Mouse (Mus musculus) hindlimb bud, embryonic 11.5 days (tissue): ENCODE results near the gene Phc2.
A peak's percentile ranks its signal among the peaks of the same experiment; 100 is the strongest.

Experiments used
- DNase-seq: peaks from one replicate; pipeline ENCODE4 v3.0.0-alpha.2; 2012; ENCODE audit warnings: low read depth, low spot score; ENCODE audit errors: extremely low spot score

The Phc2 gene

DNA sequence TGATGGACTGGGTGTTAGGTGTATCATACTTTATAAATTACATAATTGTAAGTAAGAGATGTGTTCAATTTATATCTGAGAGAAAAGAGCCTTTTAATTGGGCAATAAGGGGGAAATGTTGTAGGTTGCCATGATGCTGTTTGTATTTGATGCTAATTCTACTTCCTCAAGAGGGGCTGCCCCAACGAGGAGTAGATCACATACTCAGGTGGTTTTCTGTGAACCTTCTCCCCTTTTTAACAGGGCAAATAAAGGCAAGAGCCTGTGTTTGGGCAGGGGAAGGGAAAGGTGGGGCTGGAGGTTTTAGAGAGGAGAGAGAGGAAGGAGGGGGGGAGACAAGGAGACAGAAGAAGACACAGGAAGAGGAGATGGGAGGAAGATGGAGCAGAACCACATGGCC lies 86.4 kb downstream of the Phc2 start:
- no peak for DNase-seq

DNA sequence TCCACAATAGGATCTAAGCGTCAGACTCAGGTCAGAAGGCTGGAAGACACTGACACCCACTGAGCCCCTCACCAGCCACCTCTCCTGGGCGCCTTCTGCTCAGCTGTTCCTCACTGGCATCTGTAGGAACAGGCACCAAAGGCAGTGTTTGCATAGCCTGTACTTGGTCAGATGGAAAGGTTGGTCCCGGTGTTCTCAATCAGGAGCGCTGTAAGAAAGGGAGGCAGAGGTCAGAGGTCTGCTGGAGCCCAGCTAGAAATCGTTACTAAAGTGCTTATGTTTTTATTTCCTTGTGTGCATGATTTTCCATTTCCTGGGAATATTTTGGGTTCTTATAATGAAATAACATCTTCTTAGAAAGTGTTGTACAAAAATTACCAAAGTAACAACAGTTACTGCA lies 87.4 kb downstream of the Phc2 start:
- no peak for DNase-seq

DNA sequence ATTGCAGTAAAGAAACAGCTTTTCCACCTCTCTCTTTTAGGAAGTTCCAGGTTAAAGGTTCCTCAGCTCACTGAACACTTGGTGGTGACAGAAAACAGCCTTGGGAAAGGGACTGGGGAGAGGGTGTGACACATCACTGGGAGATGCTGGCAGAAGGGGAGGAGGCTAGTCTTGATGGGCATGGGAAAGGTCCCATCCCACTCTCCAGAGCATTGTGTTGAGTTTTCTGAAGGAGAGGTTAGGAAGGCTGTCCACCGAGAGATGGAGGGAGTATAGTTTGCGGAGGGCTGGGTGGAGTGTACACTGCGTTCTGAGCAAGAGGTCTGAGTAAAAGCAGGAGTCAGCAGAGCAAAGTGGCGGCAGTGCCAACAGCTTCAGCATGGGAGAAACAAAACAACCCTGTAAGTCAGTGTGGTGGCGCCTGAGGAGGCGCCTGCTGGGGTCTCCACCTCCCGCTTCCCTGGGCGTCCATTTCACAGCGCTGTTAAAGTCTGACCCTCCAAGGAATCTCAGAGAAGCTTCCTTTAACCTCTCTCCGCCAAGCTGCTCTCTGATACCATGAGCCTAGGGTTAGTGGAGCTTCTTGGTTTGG lies 88.0 kb downstream of the Phc2 start:
- no peak for DNase-seq

DNA sequence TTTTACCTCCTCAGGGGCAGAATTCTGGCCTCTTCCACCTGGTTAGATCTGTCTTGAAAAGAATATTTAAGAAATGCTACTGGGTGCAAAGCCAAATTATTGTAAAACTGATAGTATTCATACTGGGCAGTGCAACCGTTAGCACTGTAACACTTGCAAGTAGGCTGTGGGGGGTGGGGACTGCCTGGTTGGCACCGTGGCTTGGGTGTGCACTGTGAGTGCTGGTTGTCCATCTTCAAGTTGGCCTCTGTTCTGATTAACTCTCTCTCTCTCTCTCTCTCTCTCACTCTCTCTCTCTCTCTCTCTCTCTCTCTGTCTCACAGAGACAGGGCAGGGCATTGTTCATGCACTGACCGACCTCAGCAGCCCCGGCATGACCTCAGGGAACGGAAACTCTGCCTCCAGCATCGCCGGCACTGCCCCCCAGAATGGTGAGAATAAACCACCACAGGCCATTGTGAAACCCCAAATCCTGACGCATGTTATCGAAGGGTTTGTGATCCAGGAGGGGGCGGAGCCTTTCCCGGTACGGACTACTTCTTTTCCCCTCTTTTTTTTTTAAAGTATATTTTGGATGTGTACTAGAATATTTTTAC lies 88.6 kb downstream of the Phc2 start:
- no peak for DNase-seq

DNA sequence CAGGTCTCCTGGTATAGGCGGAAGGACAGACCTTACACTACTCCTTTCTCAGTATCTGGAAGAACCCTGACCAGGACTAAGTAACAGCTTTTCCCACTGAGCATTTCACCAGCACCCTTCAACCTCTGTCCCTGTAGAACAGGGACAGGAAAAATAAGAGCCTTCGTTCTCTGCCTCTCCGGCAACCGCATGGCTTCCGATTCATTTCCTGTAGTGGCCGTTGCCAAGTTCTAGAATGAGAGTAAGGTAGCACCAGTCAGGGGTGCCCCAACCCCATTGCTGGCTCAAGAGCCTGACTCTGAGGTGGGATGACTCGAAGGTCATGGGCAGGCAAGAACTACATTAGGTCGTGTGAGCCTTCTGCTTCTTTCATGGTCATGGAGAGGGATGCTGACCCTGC lies 90.7 kb downstream of the Phc2 start:
- no peak for DNase-seq

DNA sequence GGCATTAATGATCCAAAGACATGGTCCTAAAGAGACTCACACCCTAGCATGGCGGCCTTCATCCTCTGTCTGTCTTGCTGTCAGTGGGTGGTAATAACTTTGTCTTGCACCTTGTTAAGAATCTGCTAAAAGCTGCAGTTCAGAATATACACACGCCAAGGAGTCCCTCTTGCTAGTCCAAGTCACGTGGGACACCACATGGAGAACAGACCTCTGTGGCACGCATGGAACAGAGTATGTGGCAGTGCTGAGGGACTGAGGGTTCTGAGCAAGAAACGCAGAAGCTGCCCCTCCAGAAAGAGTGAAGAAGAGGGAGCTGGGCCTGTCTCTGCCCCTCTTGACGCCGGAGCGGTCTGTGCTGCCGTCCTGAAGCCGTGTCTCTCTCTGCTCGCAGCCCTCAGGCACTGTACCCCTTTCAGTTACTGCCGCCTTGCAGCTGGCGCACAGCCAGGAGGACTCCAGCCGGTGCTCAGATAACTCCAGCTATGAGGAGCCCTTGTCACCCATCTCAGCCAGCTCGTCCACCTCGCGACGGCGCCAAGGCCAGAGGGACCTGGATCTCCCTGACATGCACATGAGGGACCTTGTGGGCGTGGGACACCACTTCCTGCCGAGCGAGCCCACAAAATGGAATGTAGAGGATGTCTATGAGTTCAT lies 93.2 kb downstream of the Phc2 start:
- DNase-seq: no peak

DNA sequence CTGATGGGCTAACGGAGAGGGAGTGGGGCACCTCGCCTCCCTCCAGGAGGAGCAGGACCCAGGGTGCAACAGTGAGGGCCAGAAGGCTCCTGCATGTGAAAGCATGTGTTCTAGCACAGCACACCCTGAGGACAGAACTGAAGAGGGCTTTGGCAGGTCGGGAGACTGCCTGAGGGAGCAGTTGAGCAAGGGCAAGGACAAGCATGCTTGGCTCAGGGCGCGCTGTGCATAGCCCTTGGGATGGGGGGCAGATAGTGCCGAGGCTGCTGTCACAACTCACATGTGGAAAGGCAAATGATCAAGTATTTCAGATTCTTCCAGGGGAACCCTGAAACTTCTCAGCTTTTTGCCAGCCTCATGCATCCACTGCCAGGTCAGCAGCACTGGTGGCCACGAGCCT lies 93.8 kb downstream of the Phc2 start:
- DNase-seq: no peak

DNA sequence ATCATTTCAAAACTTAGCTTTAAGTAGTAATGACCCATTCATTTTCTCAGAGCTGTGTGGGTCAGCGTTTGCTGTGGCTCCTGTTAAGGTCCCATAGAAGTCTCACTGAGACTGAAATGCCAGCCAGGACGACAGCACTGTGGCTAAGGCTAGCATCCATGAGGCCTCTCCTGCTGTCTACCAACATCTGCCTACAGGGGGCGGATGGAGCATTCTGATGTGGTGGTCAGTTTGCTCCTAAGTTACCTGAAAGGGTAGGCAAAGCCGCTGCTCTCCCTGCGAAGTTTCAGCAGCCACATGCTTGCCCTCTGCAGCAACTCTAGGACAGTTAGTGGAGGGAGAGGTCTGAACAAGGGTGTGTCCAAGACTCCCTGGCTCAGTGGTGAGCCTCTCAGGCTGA lies 96.5 kb downstream of the Phc2 start:
- DNase-seq: no peak

DNA sequence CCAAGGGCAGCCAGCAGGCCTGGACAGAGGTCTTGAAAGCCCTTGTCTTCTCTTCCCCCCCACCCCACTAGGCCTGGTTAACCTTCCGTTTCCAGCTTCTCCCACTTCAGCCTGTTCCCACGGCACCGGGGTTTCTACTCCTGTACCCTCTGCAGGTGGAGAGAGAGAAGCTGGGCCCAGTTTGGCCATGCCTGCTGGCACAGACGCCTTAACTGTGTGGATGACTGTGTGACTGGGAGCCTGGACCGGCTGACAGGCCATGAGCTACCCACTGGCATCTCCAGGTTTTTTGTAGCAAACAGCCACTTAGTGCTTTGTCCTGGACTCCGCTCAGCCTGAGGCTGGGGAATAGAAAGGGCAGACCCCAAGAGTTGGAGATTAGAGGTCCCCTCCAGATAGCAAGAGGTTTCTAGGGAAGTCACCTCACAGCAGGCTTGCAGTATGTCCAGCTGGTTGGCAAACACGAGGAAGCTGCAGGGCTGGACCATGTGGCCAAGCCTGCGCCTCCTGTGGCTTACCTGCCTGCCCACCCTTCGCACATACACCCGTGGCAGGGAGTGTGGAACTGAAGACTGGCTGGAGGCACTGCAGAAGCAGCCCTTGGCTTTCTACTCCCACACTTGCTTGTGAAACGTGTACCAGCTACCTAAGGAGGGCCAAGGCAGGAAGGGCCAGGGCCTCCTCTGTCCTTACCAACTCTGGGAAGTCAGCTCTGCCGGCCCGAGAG lies 97.7 kb downstream of the Phc2 start:
- no peak for DNase-seq

DNA sequence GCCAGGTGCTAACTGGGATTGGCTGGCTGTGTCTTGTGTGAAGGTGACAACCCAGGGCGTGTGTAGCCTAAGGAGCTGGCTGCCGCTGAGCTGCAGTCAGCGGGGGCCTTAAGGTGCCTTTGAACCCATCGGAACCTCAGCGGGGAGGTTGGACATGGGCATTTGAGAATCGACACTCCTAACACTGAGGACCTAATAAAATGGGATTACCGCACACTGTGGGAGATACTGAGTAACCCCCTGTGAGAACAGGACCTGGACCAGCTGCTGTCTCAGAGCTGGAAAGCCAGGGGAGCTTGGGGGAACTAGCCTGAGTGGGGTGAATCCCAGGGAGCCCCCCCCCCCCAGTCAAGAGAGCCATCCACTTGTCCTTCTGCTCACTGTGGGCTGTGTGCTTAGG lies 99.1 kb downstream of the Phc2 start:
- DNase-seq: no peak

DNA sequence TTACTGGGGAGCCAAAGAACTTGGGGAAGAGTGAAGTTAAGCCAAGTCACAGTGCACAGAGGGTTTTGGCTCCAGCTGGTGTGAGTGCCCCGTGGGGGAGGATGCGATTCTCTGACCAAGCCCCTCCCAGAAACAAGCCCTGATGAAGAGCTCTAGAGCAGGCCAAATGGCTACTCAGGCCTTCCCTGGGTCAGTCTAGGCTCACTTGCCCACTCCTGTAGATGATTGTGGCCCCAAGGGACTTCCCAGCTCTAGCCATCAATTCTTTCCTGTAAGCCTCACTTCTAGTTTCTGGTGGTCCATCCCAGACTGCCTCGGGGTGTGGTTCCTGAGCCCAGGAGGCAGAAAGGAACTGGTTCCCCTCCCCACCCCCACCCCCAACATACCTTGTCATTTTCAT lies 100.6 kb downstream of the Phc2 start, which contains the start of gene A3galt2:
Gene A3galt2 (plus strand): TSS at position 301 of the 400 bp plus-strand sequence.
- DNase-seq: no peak

DNA sequence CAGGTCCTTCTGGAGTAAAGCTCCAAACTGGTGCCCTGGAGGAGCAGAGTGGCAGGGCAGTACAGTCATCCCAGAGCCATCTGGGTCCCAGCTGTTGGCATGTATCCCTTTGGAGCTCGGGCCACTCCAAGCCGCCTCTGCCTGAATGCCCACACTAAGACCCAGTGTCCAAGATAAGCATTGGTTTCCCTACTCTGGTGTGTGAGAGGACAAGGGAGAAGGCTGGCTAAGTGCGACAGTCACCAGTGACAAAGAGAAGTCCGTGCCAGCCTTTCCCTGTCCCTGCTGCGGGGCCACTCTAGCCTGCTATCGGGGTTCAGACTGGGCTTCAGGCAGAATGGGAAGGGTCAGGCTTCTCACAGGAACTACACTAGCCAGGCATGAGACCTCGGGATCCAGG lies 101.4 kb downstream of the Phc2 start:
- no peak for DNase-seq

DNA sequence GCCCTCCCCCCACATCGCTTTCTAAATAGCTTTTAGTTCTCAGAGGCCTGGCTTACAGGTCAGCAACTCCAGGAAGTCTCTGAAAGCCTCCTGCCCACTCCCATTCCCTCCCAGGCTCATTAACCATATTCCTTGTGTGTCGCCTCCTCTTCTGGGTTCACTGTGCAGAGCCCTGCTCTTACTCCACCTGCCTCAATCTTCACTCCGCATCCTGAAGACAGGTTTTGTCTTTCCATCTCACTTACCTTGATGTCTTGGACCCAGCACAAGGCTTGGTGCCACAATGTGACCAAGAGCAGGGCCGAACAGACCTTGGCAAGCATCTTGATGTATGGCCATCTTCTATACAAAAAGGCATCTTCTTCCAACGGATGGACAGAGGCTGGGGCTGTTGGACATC lies 104.7 kb downstream of the Phc2 start:
- no peak for DNase-seq

DNA sequence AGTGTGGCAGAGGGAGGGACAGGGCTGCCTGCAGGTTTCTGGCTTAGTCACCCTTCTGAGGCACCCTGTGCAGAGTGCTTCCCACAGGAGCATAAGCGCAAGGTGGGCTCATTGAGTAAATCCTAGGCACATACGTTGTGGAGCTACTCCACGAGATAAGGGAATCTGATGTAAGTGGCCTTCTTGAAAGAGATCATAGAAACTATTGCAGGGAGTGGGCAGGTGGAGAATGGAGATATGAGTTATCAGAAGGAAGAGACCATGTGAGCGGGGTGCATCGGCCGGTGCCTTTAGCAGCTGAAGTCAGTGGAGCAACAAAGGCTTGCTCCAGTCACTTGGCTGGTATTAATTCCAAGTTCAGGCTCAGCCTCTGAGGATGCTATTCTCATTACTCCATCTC lies 105.5 kb downstream of the Phc2 start:
- no peak for DNase-seq

DNA sequence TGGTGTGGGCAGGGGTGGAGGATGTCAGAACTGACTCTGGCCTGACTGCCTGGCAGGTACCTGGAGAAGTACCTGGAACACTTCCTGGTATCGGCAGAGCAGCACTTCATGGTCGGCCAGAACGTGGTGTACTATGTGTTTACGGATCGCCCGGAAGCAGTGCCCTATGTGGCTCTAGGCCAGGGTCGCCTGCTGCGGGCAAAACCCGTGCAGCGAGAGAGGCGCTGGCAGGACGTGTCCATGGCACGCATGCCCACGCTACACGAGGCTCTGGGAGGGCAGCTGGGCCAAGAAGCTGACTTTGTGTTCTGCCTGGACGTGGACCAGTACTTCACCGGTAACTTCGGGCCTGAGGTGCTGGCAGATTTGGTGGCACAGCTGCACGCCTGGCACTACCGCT lies 112.4 kb downstream of the Phc2 start:
- no peak for DNase-seq

DNA sequence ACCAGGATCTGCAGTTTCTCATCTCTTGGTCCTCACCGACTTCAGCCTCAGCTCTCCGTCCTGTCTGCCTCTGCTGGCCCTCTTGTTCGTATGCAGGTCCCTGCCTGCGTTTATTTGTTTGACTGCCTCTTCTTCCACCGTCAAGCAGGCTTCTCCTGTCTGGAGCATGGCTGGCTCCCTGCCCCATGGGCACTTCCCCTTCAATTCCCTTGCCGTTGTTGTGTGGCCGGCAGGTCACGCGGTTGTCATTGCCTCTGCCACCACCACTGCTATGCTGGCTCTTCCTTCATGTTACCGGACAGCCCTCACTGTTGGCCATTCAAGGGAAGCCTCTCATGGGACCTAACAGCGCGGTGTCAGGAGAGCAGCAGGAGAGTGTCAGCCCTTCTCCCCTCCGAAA lies 113.6 kb downstream of the Phc2 start:
- no peak for DNase-seq

DNA sequence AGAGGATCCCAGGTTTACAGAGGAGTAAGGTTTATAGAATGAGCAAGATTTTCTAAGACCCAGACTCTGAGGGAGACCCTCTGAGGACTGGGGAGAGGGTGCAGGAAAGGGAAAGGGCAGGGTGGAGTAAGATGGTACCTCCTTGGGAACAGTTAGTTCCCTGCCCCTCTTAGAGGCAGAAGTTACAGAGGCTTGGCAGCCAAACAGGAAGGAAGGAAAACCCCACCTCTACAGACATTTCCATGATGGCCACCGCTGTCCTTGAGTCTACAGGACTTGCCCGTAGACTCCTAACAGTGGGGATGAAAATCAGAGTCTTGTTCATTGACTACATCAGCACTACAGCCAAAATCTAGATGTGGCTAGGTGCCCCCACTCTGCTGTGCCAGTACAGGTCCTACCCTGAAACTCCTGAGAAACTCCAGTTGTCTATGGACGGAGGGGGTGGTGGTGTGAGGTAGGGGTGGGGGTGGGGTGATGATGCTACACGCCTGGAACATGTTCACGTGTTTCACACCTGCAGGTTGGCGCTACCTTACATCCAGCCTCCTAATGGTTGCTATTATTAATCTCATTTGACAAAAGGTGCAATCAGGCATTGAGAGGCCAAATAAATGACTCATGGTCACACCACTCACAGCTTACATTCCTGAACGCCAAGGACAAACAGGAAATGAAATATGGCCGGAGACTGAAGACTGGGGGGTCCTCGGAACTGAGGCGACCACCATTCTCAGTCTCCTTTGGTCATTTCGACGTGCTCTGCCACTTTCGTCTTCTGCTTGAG lies 115.3 kb downstream of the Phc2 start:
- no peak for DNase-seq

DNA sequence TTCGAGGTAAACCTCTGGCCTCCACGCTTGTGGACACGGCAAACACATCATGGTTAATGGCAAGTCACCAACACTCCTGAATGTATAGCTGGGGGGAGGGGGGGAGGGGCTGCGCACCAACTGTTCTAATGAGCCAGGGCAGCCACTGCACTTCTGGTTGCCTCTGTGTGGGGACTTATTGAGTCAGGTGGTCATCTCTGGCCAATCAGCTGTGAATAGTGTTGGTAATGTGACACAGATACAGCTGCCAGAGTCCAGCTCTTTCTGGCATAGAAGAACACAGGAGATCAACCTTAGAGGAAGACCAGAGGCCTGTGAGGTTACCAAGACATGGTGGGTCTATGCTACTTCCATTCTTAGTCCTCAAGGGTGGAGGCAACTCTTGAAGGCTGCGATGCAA lies 116.2 kb downstream of the Phc2 start:
- DNase-seq: no peak

DNA sequence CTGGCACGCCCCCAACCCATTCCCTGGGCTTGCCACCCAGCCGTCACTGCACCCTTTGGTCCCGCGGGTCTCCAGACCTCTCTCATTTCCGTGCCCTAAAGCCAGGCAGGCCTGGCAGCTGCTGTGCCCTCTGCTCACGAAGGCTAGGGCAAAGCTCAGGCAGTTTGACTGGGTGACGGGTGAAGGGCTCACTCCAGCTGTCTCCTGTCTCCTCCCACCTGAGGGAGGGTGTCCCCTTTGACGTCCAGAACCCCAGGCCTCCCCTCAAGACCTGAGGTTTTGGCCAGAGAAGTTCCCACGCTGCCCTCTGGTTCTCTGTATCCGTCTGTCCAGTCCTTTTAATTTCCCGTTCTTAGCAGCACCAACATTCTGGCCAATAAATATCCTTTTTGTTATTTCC lies 119.3 kb downstream of the Phc2 start:
- DNase-seq: no peak

DNA sequence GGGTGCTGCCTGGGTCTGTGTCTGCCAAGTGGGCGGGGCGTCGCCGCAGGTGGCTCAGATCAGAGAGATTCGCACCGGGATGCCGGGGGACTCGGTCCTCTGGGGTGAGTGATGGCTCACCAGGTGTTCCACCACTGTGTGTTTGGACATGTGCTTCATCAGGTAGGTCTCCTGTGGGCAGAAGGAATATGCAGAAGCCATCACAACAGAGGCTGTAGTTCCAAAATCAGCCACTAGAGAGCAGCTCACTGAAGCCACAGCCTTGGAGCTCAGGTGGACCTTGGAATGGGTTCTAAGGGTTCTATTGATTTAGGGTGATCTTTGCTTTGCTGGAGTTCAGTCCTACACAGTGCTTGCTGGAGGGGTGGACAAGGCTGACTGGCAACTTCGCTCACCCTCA lies 120.0 kb downstream of the Phc2 start:
- peak; percentile 20 for DNase-seq

DNA sequence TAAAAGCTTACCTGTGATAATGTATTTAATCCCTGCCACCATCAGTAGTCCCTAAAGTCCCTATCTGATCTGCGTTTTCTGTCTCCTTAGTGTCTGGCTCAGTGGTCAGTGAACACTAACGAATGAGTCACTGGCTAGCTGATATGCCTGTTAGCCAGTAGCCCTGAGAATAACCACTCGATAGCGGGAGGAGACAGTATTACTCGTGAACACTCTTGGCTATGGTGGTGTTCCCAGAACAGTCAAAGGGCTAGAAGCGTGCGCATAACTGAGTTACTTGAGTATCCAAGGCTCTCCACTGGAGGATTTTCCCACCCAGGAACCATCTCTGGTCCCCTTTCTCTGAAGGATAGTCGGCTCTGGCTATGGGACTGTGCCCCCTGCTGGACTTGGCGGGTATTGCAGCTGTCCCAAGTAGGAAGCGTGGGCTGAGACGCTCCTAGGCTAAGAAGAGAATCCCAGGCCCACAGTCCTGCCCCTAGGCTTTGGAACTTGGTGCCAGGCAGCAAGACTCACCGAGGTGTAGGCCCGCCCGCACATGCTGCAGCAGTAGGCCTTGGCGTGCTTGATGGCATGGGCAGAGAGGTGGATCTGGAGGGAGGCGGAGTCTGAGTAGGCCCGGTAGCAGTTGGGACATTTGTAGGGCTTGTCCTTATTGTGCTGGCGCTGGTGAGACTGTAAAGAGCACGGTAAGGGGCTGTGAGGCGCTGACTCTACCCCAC lies 122.2 kb downstream of the Phc2 start:
- DNase-seq: peak; percentile 46
